Mouse (Mus musculus): ENCODE measurements around the gene Pheta1. TPM values are rescaled to one million over a fixed set of nuclear protein-coding genes. Genes with fewer than 3 reads are reported as not detected.
A peak's percentile ranks its signal among the peaks of the same experiment; 100 is the strongest.
"Not testable (repeated sequence)": the region's sequence is repeated elsewhere in the genome, so short reads cannot be mapped to it uniquely, and the experiment has no call there.

The Pheta1 gene
- polyA plus RNA-seq, 1 experiment, result 12.9 TPM

GRCm38 (mm10) chr5:121841516-121841915 lies 7.3 kb upstream of the Pheta1 start:
- TF ChIP-seq CTCF (IDR thresholded peaks at IDR 0.05; ENCODE audit: extremely low read depth, insufficient read depth, low read length) (no peak), POLR2A (IDR thresholded peaks at IDR 0.05; ENCODE audit: extremely low read depth, insufficient read depth, low read length) (no peak)
- Histone ChIP-seq H3K4me3 (ENCODE audit: insufficient read depth, low read length) (no peak overlapping the region), H3K4me1 (ENCODE audit: control insufficient read depth, insufficient read depth, low read length) (no peaks in the 10 kb centered on the region), H3K27ac (ENCODE audit: insufficient read depth, low read length) (no peak overlapping the region)

- Histone ChIP-seq H3K4me1 (ENCODE audit: control insufficient read depth, insufficient read depth, low read length) (no peaks in the 10 kb centered on the region), H3K27ac (ENCODE audit: insufficient read depth, low read length) (no peak overlapping the region), H3K4me3 (ENCODE audit: insufficient read depth, low read length) (no peak overlapping the region)
- TF ChIP-seq CTCF (IDR thresholded peaks at IDR 0.05; ENCODE audit: extremely low read depth, insufficient read depth, low read length) (no peak), POLR2A (IDR thresholded peaks at IDR 0.05; ENCODE audit: extremely low read depth, insufficient read depth, low read length) (no peak)
Measured at GRCm38 (mm10) chr5:121841973-121842372, 6.8 kb upstream of the Pheta1 start.

- Histone ChIP-seq H3K27ac (ENCODE audit: insufficient read depth, low read length) (no peak overlapping the region), H3K4me1 (ENCODE audit: control insufficient read depth, insufficient read depth, low read length) (no peaks in the 10 kb centered on the region)
- TF ChIP-seq CTCF (IDR thresholded peaks at IDR 0.05; ENCODE audit: extremely low read depth, insufficient read depth, low read length), result peak; percentile 69
- TF ChIP-seq POLR2A (IDR thresholded peaks at IDR 0.05; ENCODE audit: extremely low read depth, insufficient read depth, low read length), result no peak
Measured at GRCm38 (mm10) chr5:121842665-121843118, 6.1 kb upstream of the Pheta1 start.

GRCm38 (mm10) chr5:121843138-121843905 lies 5.5 kb upstream of the Pheta1 start:
- no peak for TF ChIP-seq POLR2A (IDR thresholded peaks at IDR 0.05; ENCODE audit: extremely low read depth, insufficient read depth, low read length)
- TF ChIP-seq CTCF (IDR thresholded peaks at IDR 0.05; ENCODE audit: extremely low read depth, insufficient read depth, low read length), result no peak
- no peaks in the 10 kb centered on the region for H3K4me1 ChIP-seq (ENCODE audit: control insufficient read depth, insufficient read depth, low read length)
- no peak overlapping the region for H3K27ac ChIP-seq (ENCODE audit: insufficient read depth, low read length)
- H3K4me3 ChIP-seq (ENCODE audit: insufficient read depth, low read length), result no peak overlapping the region; the same call in 1 of the 2 replicates

More at GRCm38 (mm10) chr5:121842665-121843118, 6.1 kb upstream of the Pheta1 start:
- H3K4me3 ChIP-seq (ENCODE audit: insufficient read depth, low read length), result peak overlapping the region; percentile 18

GRCm38 (mm10) chr5:121845361-121845760 lies 3.4 kb upstream of the Pheta1 start:
- Histone ChIP-seq H3K4me3 (ENCODE audit: insufficient read depth, low read length) (no peak overlapping the region), H3K27ac (ENCODE audit: insufficient read depth, low read length) (no peak overlapping the region), H3K4me1 (ENCODE audit: control insufficient read depth, insufficient read depth, low read length) (0 out of 2 replicates have a peak, but pooled peaks cover 2% of the 10 kb centered on the region)
- TF ChIP-seq CTCF (IDR thresholded peaks at IDR 0.05; ENCODE audit: extremely low read depth, insufficient read depth, low read length) (no peak), POLR2A (IDR thresholded peaks at IDR 0.05; ENCODE audit: extremely low read depth, insufficient read depth, low read length) (no peak)

GRCm38 (mm10) chr5:121846322-121846721 lies 2.5 kb upstream of the Pheta1 start:
- no peak for TF ChIP-seq CTCF (IDR thresholded peaks at IDR 0.05; ENCODE audit: extremely low read depth, insufficient read depth, low read length)
- TF ChIP-seq POLR2A (IDR thresholded peaks at IDR 0.05; ENCODE audit: extremely low read depth, insufficient read depth, low read length), result no peak
- Histone ChIP-seq H3K4me1 (ENCODE audit: control insufficient read depth, insufficient read depth, low read length) (0 out of 2 replicates have a peak, but pooled peaks cover 2% of the 10 kb centered on the region), H3K4me3 (ENCODE audit: insufficient read depth, low read length) (no peak overlapping the region), H3K27ac (ENCODE audit: insufficient read depth, low read length) (no peak overlapping the region)

GRCm38 (mm10) chr5:121847269-121847668 lies 1.5 kb upstream of the Pheta1 start:
- not testable (repeated sequence) for H3K27ac ChIP-seq (ENCODE audit: insufficient read depth, low read length); H3K4me3 ChIP-seq (ENCODE audit: insufficient read depth, low read length); H3K4me1 ChIP-seq (ENCODE audit: control insufficient read depth, insufficient read depth, low read length)

- TF ChIP-seq POLR2A (IDR thresholded peaks at IDR 0.05; ENCODE audit: extremely low read depth, insufficient read depth, low read length), result no peak
- TF ChIP-seq CTCF (IDR thresholded peaks at IDR 0.05; ENCODE audit: extremely low read depth, insufficient read depth, low read length), result peak; percentile 13; the same call in 1 of the 2 replicates
- H3K27ac ChIP-seq (ENCODE audit: insufficient read depth, low read length), result no peak overlapping the region
Measured at GRCm38 (mm10) chr5:121848035-121848519, 707 bp upstream of the Pheta1 start.

GRCm38 (mm10) chr5:121849478-121850349 lies 930 bp downstream of the Pheta1 start:
- Histone ChIP-seq H3K4me1 (ENCODE audit: control insufficient read depth, insufficient read depth, low read length) (0 out of 2 replicates have a peak, but pooled peaks cover 2% of the 10 kb centered on the region), H3K4me3 (ENCODE audit: insufficient read depth, low read length) (peak overlapping the region; percentile 40), H3K27ac (ENCODE audit: insufficient read depth, low read length) (no peak overlapping the region)
- TF ChIP-seq CTCF (IDR thresholded peaks at IDR 0.05; ENCODE audit: extremely low read depth, insufficient read depth, low read length) (no peak), POLR2A (IDR thresholded peaks at IDR 0.05; ENCODE audit: extremely low read depth, insufficient read depth, low read length) (no peak)

More at GRCm38 (mm10) chr5:121848035-121848519, 707 bp upstream of the Pheta1 start:
- Histone ChIP-seq H3K4me3 (ENCODE audit: insufficient read depth, low read length) (peak overlapping the region; percentile 40), H3K4me1 (ENCODE audit: control insufficient read depth, insufficient read depth, low read length) (0 out of 2 replicates have a peak, but pooled peaks cover 2% of the 10 kb centered on the region)

Data from cortical plate, adult 2 months (tissue).